Mouse (Mus musculus): ENCODE measurements around the gene Golph3l.
"Not testable (repeated sequence)": the region's sequence is repeated elsewhere in the genome, so short reads cannot be mapped to it uniquely, and the experiment has no call there.

Golph3l gene

GRCm38 (mm10) chr3:95588604-95589086 lies at the start of gene Golph3l:
Golph3l (plus strand) TSS chr3:95588934.
- DNase-seq (ENCODE audit: low spot score): peak; percentile 98

GRCm38 (mm10) chr3:95538936-95539335 lies 49.8 kb upstream of the Golph3l start:
- no peak for DNase-seq (ENCODE audit: low spot score)

GRCm38 (mm10) chr3:95539837-95540236 lies 48.9 kb upstream of the Golph3l start:
- no peak for DNase-seq (ENCODE audit: low spot score)

- DNase-seq (ENCODE audit: low spot score): not testable (repeated sequence)
Observed at GRCm38 (mm10) chr3:95541186-95541585, 47.5 kb upstream of the Golph3l start.

GRCm38 (mm10) chr3:95542171-95542570 lies 46.6 kb upstream of the Golph3l start:
- DNase-seq (ENCODE audit: low spot score): no peak

GRCm38 (mm10) chr3:95542981-95543380 lies 45.8 kb upstream of the Golph3l start:
- DNase-seq (ENCODE audit: low spot score): no peak

- DNase-seq (ENCODE audit: low spot score): no peak
Observed at GRCm38 (mm10) chr3:95550176-95550575, 38.6 kb upstream of the Golph3l start.

GRCm38 (mm10) chr3:95553986-95554385 lies 34.7 kb upstream of the Golph3l start:
- no peak for DNase-seq (ENCODE audit: low spot score)

- DNase-seq (ENCODE audit: low spot score): no peak
Observed at GRCm38 (mm10) chr3:95559437-95559836, 29.3 kb upstream of the Golph3l start, which contains the start of gene Hormad1. Hormad1 (plus strand) TSS chr3:95559677.

GRCm38 (mm10) chr3:95560738-95561137 lies 28.0 kb upstream of the Golph3l start:
- no peak for DNase-seq (ENCODE audit: low spot score)

GRCm38 (mm10) chr3:95561826-95562225 lies 26.9 kb upstream of the Golph3l start:
- no peak for DNase-seq (ENCODE audit: low spot score)

GRCm38 (mm10) chr3:95569585-95569984 lies 19.1 kb upstream of the Golph3l start:
- no peak for DNase-seq (ENCODE audit: low spot score)

- no peak for DNase-seq (ENCODE audit: low spot score)
Observed at GRCm38 (mm10) chr3:95587754-95588603, 755 bp upstream of the Golph3l start.

GRCm38 (mm10) chr3:95598734-95599133 lies 10.0 kb downstream of the Golph3l start:
- no peak for DNase-seq (ENCODE audit: low spot score)

GRCm38 (mm10) chr3:95601287-95601686 lies 12.6 kb downstream of the Golph3l start:
- no peak for DNase-seq (ENCODE audit: low spot score)

GRCm38 (mm10) chr3:95606096-95606495 lies 17.4 kb downstream of the Golph3l start:
- DNase-seq (ENCODE audit: low spot score): no peak

GRCm38 (mm10) chr3:95609195-95609594 lies 20.5 kb downstream of the Golph3l start:
- no peak for DNase-seq (ENCODE audit: low spot score)

- DNase-seq (ENCODE audit: low spot score): no peak
Observed at GRCm38 (mm10) chr3:95613996-95614395, 25.3 kb downstream of the Golph3l start.

GRCm38 (mm10) chr3:95618511-95618910 lies 29.8 kb downstream of the Golph3l start:
- no peak for DNase-seq (ENCODE audit: low spot score)

- no peak for DNase-seq (ENCODE audit: low spot score)
Observed at GRCm38 (mm10) chr3:95621241-95621640, 32.5 kb downstream of the Golph3l start.

- DNase-seq (ENCODE audit: low spot score): not testable (repeated sequence)
Observed at GRCm38 (mm10) chr3:95622421-95622820, 33.7 kb downstream of the Golph3l start.

- no peak for DNase-seq (ENCODE audit: low spot score)
Observed at GRCm38 (mm10) chr3:95623551-95623950, 34.8 kb downstream of the Golph3l start.

GRCm38 (mm10) chr3:95623991-95624515 lies 35.3 kb downstream of the Golph3l start:
- DNase-seq (ENCODE audit: low spot score): not testable (repeated sequence)
